24 mouse cellular contexts compared by ENCODE assay signal in genomic region chrX:164088582-164088981, GRCm38 (mm10). TPM values are rescaled to one million over a fixed set of nuclear protein-coding genes. Genes with fewer than 3 reads are reported as not detected.
A peak's percentile ranks its signal among the peaks of the same experiment; 100 is the strongest.
DNase-seq lines count a peak whose midpoint lies in the region; ATAC-seq and TF ChIP-seq lines count a peak whose summit lies in the region.
"Had no signal": no experiment of that assay in that cellular context is flagged by ENCODE, and none has a peak within 500 bp of the region (broad histone marks: within the 10 kb centered on the region; RNA-seq: fewer than 3 reads in every experiment).

Gene Cltrn, plus strand, starts transcription at chrX:164088830.

- no peak for TF ChIP-seq CTCF in kidney, adult 2 months (conservative IDR thresholded peaks at IDR 0.05; ENCODE audit: insufficient read depth, insufficient read length, low read depth, low read length)
- TF ChIP-seq CTCF in stomach, postnatal 0 days (IDR thresholded peaks at IDR 0.05; ENCODE audit: low read depth) = no peak

- no peak for TF ChIP-seq EP300 in stomach, postnatal 0 days (optimal IDR thresholded peaks at IDR 0.05)

- peak; percentile 27 to 63 for DNase-seq in adrenal gland, adult (ENCODE audit: inconsistent age in 2 of 2, low spot score in 1 of 2)
- no peak for DNase-seq in adrenal gland, adult 8-10 months
- peak; percentile 29 for DNase-seq in kidney, adult 2 months
- no peak for DNase-seq in kidney, adult 9 months
- DNase-seq in stomach, postnatal 0 days (ENCODE audit: low spot score) = no peak
- DNase-seq: gastrocnemius, adult 2 months; kidney, adult 8-10 months; layer of hippocampus, adult 9-11 months; lung, postnatal 10 days; right cerebral cortex, postnatal 4 days; thymus, postnatal 36 days had no signal

- no peak within 1 kb of the TSS for H3K4me3 ChIP-seq in kidney, adult 2 months (ENCODE audit: insufficient read depth, low read depth, low read length)
- no peak within 1 kb of the TSS for H3K4me3 ChIP-seq in stomach, embryonic 15.5 days (replicated peaks)
- no peak within 1 kb of the TSS for H3K4me3 ChIP-seq in stomach, postnatal 0 days (ENCODE audit: low read depth, low read length)
- no peak within 1 kb of the TSS for H3K4me3 ChIP-seq in midbrain, embryonic 13.5 days (replicated peaks)
- H3K4me3 ChIP-seq in midbrain, embryonic 16.5 days (ENCODE audit: low read depth, low read length) = no peak within 1 kb of the TSS
- H3K4me3 ChIP-seq: forebrain, embryonic 15.5 days; gastrocnemius, adult 2 months; heart, embryonic 12.5 days; megakaryocyte, embryonic 14.5 days; neural tube, embryonic 13.5 days had no signal

- 48% methylated on average over 4 of the region's 4 CpGs for WGBS in kidney, adult 2 months
- WGBS in stomach, embryonic 15.5 days = 76% methylated on average over 4 of the region's 4 CpGs
- 80% methylated on average over 4 of the region's 4 CpGs for WGBS in stomach, postnatal 0 days
- WGBS in midbrain, embryonic 13.5 days = 87% methylated on average over 4 of the region's 4 CpGs
- WGBS in midbrain, embryonic 16.5 days = 87% methylated on average over 4 of the region's 4 CpGs

- 0 out of 2 replicates have a peak, but pooled peaks cover 6% of the 10 kb centered on the region for H3K4me1 ChIP-seq in kidney, adult 2 months (ENCODE audit: control insufficient read depth, insufficient read depth, low read length)
- no peaks in the 10 kb centered on the region for H3K4me1 ChIP-seq in stomach, embryonic 15.5 days
- no peaks in the 10 kb centered on the region for H3K4me1 ChIP-seq in stomach, postnatal 0 days (replicated peaks; ENCODE audit: control insufficient read depth, insufficient read depth)
- H3K4me1 ChIP-seq in midbrain, embryonic 13.5 days (replicated peaks) = no peaks in the 10 kb centered on the region
- H3K4me1 ChIP-seq in midbrain, embryonic 16.5 days (ENCODE audit: control insufficient read depth, insufficient read depth, low read length) = no peaks in the 10 kb centered on the region
- H3K4me1 ChIP-seq: forebrain, embryonic 15.5 days; neural tube, embryonic 13.5 days had no signal

- no peaks in the 10 kb centered on the region for H3K27me3 ChIP-seq in kidney, adult 2 months (replicated peaks; ENCODE audit: control insufficient read depth, insufficient read depth, low read length)
- H3K27me3 ChIP-seq in stomach, embryonic 15.5 days (replicated peaks) = no peaks in the 10 kb centered on the region
- no peaks in the 10 kb centered on the region for H3K27me3 ChIP-seq in stomach, postnatal 0 days (ENCODE audit: control insufficient read depth, insufficient read depth, low read length)
- H3K27me3 ChIP-seq in midbrain, embryonic 13.5 days = peaks cover 30% of the 10 kb centered on the region
- no peaks in the 10 kb centered on the region for H3K27me3 ChIP-seq in midbrain, embryonic 16.5 days (ENCODE audit: control insufficient read depth, insufficient read depth, low read depth, low read length)
- H3K27me3 ChIP-seq: forebrain, embryonic 15.5 days; heart, embryonic 12.5 days had no signal

- no peaks in the 10 kb centered on the region for H3K9me3 ChIP-seq in stomach, embryonic 15.5 days
- H3K9me3 ChIP-seq in stomach, postnatal 0 days (ENCODE audit: control insufficient read depth, low read length) = no peaks in the 10 kb centered on the region
- H3K9me3 ChIP-seq in midbrain, embryonic 13.5 days = no peaks in the 10 kb centered on the region
- H3K9me3 ChIP-seq in midbrain, embryonic 16.5 days (replicated peaks; ENCODE audit: control insufficient read depth, low read length, poor library complexity, severe bottlenecking) = no peaks in the 10 kb centered on the region
- H3K9me3 ChIP-seq: forebrain, embryonic 15.5 days; heart, embryonic 12.5 days; megakaryocyte, embryonic 14.5 days; neural tube, embryonic 13.5 days had no signal

- H3K36me3 ChIP-seq in kidney, adult 2 months (ENCODE audit: control insufficient read depth, insufficient read depth, low read length) = no peaks in the 10 kb centered on the region
- no peaks in the 10 kb centered on the region for H3K36me3 ChIP-seq in stomach, embryonic 15.5 days
- H3K36me3 ChIP-seq in stomach, postnatal 0 days (ENCODE audit: control insufficient read depth, insufficient read depth, low read length) = no peaks in the 10 kb centered on the region
- H3K36me3 ChIP-seq in midbrain, embryonic 13.5 days = no peaks in the 10 kb centered on the region
- no peaks in the 10 kb centered on the region for H3K36me3 ChIP-seq in midbrain, embryonic 16.5 days (ENCODE audit: control insufficient read depth, insufficient read depth, low read length)
- H3K36me3 ChIP-seq: forebrain, embryonic 15.5 days; heart, embryonic 12.5 days; neural tube, embryonic 13.5 days had no signal

- peak within 1 kb of the TSS; percentile 71 for H3K27ac ChIP-seq in kidney, adult 2 months (ENCODE audit: insufficient read depth, low read depth, low read length)
- H3K27ac ChIP-seq in stomach, embryonic 15.5 days = no peak within 1 kb of the TSS
- no peak within 1 kb of the TSS for H3K27ac ChIP-seq in stomach, postnatal 0 days (replicated peaks)
- H3K27ac ChIP-seq in midbrain, embryonic 13.5 days = no peak within 1 kb of the TSS
- no peak within 1 kb of the TSS for H3K27ac ChIP-seq in midbrain, embryonic 16.5 days (ENCODE audit: low read length)
- H3K27ac ChIP-seq: forebrain, embryonic 15.5 days; gastrocnemius, adult 2 months; neural tube, embryonic 13.5 days had no signal

- no peak within 1 kb of the TSS for H3K4me2 ChIP-seq in stomach, embryonic 15.5 days
- no peak within 1 kb of the TSS for H3K4me2 ChIP-seq in stomach, postnatal 0 days (replicated peaks; ENCODE audit: low read depth)
- H3K4me2 ChIP-seq in midbrain, embryonic 13.5 days (replicated peaks) = no peak within 1 kb of the TSS
- no peak within 1 kb of the TSS for H3K4me2 ChIP-seq in midbrain, embryonic 16.5 days (ENCODE audit: low read length)
- H3K4me2 ChIP-seq: forebrain, embryonic 15.5 days; heart, embryonic 12.5 days; neural tube, embryonic 13.5 days had no signal

- no peak for TF ChIP-seq POLR2A in kidney, adult 2 months (IDR thresholded peaks at IDR 0.05; ENCODE audit: low read depth, low read length)

- no peak within 1 kb of the TSS for H3K9ac ChIP-seq in stomach, embryonic 15.5 days
- no peak within 1 kb of the TSS for H3K9ac ChIP-seq in stomach, postnatal 0 days (ENCODE audit: low read length)
- H3K9ac ChIP-seq in midbrain, embryonic 13.5 days (replicated peaks) = no peak within 1 kb of the TSS
- H3K9ac ChIP-seq in midbrain, embryonic 16.5 days (ENCODE audit: low read depth, low read length) = no peak within 1 kb of the TSS
- H3K9ac ChIP-seq: forebrain, embryonic 15.5 days; heart, embryonic 12.5 days; neural tube, embryonic 13.5 days had no signal

- no peak for ATAC-seq in stomach, embryonic 15.5 days (ENCODE audit: insufficient read depth, low FRiP score, low read depth)
- no peak for ATAC-seq in stomach, postnatal 0 days (ENCODE audit: low FRiP score, low TSS enrichment)
- ATAC-seq in midbrain, embryonic 13.5 days = no peak
- ATAC-seq in midbrain, embryonic 16.5 days = no peak
- ATAC-seq: CD4-positive, CD25-positive, alpha-beta regulatory T cell, adult 4 months; forebrain, embryonic 15.5 days; hindbrain, embryonic 16.5 days had no signal

RNA-seq across cellular contexts. Expression of gene Cltrn, which starts in this region (rescaled TPM):
- total RNA-seq in adrenal gland, adult 8-10 months (2022) = not detected
- 171 and 274 TPM in 2 replicates for polyA plus RNA-seq in kidney, adult 2 months (2012; rRNA removed)
- polyA plus RNA-seq in stomach, embryonic 15.5 days (2015; fragmentation: Nextera tagmentation; extraction: Ambion mirVana) = 10.5 and 14.9 TPM in 2 replicates
- polyA plus RNA-seq in stomach, postnatal 0 days (2015; fragmentation: Nextera tagmentation; extraction: Ambion mirVana) = 1.5 and 1.7 TPM in 2 replicates
- polyA plus RNA-seq in midbrain, embryonic 13.5 days (2015; fragmentation: Nextera tagmentation; extraction: Ambion mirVana) = not detected in 2 replicates
- 0.24 TPM in 1 of 2 replicates, not detected in the other for polyA plus RNA-seq in midbrain, embryonic 16.5 days (2015; fragmentation: Nextera tagmentation; extraction: Ambion mirVana)
- total RNA-seq: gastrocnemius, adult 2 months; granulocyte monocyte progenitor cell, adult 5-6 weeks; heart, postnatal 25 days; monocyte, adult 5-6 weeks had no signal
- polyA plus RNA-seq: CD4-positive, CD25-positive, alpha-beta regulatory T cell, adult 4 months; heart, embryonic 12.5 days; limb, embryonic 11.5 days; neural tube, embryonic 13.5 days had no signal

Comparison
In these comparisons a context has a peak if more than half of its experiments do, and no peak if none do; other contexts are left out.
1. RNA of gene Cltrn (polyA plus RNA-seq): 171 to 274 TPM in kidney, adult 2 months; 10.5 to 14.9 TPM in stomach, embryonic 15.5 days, 1.5 to 1.7 TPM in stomach, postnatal 0 days, 0.24 TPM in midbrain, embryonic 16.5 days and not detected in midbrain, embryonic 13.5 days; every median in the first group is over 10 times any median in the second.
2. DNase-seq: peak in adrenal gland, adult (2 of 2) and kidney, adult 2 months (single experiment); none in adrenal gland, adult 8-10 months (single experiment), kidney, adult 9 months (single experiment) and stomach, postnatal 0 days (single experiment).